Mouse (Mus musculus): ENCODE results near the gene Hic2.

The Hic2 gene

DNA sequence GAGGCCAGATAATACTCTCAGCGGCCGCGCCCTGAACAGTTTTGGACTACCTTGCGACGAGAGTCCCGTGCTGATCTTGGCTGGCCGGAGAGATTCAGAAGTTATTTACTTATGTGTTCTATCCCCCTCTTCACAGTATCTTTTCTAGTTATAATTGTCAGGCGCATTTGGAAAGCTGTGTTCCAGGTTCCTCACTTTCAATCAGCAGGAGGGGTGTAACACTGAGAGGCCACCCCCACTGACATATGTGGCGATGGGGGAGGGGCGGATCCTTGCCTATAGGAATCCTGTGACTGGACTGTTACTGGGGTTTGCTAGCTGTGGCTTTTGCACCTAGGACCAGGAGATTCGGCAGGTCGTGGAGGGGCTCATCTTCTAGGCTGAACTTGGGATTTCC lies 1.1 kb downstream of the Hic2 start:
- peak; percentile 39 for DNase-seq

DNA sequence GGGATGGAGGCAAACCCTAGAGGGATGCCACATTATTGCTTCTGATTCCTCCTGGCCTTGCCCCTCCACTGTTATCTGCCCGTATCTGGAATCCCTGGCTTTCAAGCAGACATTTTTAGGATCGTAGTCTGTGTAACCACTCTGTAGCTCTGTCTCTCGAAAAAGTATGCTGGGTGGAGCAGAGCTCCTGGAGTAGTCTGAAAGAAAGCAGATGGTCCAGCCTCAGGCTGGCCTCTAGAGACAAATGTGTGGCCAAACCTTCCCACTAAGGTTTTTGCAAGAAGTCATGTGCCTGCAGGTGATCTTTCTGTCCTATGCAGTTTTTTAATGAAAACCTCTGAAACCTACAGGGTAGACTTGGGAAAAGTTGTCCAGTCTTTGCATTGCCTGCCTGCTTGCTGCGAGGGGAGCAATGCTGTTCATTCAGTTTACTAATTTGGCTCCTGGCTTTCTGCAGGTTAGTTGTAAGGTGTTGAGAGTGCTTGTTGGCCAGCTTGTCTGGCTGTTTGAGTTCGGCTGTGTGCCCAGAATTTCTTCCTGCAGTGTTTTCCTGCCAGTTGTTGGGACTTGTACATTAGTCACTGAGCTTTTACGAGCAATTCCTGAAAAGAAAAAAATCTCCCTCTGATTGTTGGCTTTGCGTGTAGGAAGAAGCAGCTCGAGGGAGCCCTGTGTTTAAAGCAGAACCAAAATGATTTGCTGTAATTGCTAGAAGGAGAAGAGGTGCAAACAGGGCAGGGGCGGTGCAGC lies 1.7 kb downstream of the Hic2 start:
- peak; percentile 38 for DNase-seq

DNA sequence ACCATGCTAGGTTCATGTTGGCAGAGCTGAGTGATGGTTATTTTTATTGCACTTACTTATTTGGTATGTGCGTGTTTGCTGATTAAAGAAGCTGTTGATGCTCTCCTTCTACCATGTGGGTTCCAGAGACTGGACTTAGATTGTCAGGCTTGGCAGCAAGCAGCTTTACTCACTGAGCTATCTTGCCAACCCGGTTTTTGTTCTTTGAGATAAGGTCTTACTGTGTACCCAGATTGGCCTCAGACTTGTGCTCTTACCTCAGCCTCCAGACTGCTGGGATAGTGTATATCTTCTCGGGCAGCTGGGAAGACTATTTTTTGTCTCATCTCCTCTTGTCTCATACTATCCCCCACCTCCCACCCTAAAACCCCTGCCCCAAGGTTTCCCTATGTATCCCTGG lies 4.3 kb downstream of the Hic2 start:
- no peak for DNase-seq

DNA sequence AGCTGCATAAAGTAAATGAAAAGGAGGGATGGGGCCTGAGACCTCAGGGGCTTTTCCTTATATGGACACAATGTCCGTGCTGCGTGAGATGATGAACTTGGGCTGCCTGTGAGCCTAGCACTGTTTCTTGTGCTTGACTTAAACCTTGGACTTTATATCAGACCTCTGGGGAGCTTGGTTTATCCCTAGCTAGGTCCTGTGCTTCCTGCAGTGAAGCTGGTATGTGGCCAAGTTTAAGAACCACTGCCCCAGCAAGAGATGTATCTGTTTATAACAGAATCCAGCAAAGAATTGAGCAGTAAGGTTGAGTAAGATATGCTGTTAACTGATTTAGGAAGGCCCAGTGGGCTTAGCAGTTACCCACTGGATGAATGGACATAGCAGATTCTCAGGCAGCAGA lies 6.0 kb downstream of the Hic2 start:
- DNase-seq = no peak

DNA sequence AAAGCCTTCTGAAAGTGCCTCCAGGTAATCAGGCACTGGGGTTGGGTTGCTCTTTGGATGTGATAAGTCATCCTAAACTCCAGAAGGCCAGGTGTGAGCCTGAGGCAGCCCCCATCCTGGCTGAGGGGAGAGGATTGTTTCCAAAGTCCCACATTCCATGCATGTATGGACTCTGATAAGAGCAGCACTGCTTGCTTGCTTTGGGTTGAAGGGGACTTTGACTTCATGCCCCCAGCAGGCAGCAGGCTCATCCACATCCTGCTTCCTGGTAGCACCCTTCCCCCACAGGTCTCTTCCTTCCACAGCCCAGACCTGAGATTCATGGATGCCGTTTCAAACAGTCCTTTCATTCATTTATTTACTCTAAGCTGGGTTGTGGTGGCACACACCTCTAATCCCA lies 10.4 kb downstream of the Hic2 start:
- DNase-seq = no peak

DNA sequence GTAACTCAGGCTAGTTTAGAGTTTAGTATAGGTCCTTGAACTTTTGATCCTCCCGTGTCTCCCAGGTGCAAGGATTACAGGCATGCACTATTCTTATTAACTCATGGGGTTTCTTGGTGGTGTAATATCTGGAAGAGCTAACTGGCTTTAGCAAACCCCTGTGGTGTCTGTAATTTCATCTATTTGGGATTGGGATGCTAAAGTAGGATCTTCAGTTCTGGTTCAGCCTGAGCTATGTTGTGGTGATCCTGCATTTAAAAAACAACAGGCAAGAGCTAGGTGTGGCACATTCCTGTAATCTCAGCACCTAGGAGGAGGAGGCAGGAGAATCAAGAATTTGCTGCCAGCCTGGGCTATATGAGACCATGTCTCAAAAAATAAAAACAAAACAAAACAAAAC lies 11.6 kb downstream of the Hic2 start:
- no peak for DNase-seq

DNA sequence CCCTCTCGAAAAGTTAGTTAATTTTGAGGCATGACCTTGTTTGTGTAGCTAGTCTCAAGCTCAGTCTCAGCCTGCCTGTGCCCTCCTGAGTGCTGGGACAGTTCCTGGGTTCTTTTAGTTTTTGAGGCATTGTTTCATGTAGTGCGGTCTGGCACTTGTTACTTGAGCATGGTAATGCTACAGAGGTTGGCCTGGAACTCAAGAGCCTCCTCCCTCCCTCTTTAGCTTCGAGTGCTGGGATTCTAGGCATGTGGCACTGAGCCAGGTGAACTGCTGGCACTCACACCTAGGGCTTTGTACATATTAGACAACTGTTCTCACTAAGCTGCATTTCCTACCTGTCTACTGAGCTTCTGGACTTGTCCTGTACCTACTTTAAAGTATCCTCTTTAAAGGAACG lies 14.4 kb downstream of the Hic2 start:
- no peak for DNase-seq

DNA sequence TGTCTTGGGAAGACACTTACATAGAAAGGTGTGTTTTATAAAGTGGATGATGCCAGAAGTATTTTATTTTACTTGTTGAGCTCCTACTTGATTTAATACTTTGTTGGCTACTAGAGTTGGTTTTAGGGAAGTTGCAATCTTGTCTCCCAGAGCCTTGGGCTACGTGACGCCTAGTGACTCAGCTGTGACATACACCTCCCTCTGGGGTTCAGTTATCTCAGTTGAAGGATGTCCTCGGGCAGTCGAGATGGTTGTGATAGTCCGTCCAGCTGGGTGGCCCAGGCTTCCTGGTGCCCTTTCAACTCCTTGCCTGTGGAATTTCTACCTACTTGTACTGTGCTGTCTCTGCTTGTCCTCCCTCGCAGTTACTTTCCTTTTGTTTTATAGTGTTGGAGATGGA lies 15.8 kb downstream of the Hic2 start:
- DNase-seq = no peak

DNA sequence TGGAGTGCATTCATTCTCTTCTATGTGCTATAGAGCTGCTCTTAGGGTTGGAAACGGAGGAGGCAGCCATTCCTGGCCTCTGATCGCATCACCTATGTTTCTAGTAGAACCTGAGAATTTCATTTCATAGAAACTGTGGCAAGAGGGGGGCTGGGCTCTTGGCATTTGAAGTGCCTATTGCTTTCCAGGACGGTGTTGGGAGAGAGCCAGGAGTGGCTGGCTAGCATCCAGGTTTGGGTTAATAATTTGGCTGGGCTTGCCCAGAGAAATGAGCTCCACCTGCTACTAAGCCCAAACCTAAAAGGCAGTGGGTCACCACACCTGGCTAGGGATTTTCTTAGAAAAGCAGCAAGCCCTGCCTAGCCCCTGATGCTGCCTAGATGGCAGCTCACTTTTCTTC lies 18.2 kb downstream of the Hic2 start:
- DNase-seq = peak; percentile 74

DNA sequence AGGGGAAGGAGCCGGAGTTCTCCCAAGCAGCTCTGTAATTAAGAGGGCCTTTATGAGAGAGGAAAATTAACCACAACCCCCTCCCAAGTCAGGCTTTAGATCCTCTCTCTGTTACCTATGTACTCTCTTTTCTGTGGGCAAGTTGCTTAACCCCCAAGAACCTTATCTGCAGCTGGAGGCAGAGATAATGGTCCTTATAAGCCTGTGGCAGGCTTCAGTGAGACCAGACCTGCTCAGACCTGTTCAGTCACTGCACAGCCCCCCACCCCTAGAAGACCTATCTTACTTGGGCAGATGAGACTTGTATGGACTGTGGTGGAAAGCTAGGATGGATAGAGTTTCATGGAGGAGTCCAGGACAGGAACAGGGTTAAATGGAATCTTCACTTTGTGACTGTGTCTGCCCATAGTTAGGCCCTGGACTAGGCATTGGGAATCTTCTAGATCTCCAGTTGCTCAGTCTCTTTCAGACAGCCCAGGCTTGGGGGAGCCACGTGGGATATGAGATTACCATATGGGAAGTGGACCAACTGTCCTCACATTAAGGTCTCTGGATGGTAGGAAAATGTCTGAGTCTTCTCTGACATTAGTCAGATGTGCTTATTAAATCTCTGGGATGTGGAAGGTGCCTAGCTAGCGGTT lies 18.8 kb downstream of the Hic2 start:
- no peak for DNase-seq

DNA sequence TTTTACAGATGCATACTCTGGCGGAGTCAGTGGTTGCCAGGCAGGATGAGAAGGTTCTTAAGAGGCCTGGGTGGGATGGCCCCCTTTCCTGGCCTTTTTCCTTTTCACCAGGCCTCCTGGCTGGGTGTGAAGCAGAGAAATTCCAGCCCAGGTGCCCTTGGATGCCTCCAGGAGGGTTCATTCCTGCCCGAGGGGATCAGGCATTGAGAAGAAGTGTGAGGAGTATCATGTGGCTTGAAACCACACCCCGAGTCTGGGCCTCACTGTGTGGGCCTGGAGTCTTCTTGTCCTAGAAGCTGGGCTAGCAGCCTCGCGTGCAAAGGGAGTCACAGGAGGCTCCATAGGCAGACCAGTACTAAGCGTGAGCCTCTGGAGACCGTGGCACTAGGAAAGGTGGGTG lies 19.5 kb downstream of the Hic2 start:
- DNase-seq = no peak

DNA sequence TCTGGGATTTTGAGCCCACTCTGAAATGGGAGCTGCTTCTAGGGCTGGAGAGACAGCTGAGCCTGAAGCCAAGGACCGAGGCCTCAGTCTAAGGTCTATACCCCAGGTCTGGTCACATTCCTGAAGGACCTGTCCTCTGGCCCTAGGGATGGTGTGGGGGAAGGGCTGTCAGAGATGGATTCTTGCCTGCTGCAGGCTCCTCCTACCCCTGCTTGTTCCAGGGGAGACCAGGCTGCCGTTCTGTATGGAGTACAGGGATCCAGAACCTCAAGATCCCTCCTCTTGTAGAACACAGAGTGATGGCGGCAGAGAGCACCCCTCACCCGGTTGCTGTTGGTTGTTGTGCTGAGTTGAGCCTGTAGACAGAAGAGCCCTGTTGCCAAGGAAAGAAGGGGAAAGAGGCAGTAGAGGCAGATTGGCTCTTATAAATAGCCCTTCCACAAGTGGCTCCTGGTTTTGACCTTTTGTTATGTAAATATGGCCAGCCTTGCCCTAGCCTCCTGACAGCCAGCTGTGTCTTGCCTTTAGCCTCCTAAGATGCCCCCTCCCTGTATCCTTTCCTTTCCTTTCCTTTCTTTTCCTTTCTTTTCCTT lies 20.7 kb downstream of the Hic2 start:
- DNase-seq = no peak

DNA sequence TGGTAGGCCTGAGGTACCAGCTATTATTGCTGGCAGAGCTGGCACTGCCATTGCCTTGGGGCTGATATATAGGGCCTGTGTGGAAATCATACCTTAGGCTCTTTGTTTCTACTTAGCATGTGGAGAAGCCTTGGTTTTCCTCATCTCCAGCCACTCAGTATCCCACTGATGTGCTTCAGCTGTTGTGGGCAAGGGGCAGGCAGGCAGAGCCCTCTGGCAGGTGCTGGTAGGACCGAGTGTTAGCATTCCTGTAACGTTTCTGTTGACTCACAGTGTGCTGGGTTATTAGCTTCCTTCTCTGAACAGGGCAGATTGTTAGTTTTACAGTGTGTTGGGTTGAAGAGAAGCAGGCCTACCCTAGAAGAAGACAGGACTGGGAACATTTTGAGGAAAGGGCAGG lies 21.9 kb downstream of the Hic2 start:
- DNase-seq = no peak

DNA sequence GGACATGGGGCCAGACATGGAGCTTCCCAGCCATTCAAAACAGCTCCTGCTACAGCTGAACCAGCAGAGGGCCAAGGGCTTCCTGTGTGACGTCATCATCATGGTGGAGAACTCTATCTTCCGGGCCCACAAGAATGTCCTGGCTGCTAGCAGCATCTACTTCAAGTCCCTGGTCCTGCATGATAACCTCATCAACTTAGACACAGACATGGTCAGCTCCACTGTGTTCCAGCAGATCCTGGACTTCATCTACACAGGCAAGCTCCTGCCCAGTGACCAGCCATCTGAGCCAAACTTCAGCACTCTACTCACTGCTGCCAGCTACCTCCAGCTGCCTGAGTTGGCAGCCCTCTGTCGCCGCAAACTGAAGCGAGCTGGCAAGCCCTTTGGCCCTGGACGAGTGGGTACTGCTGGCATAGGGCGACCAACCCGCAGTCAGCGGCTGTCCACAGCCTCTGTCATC lies 24.0 kb downstream of the Hic2 start:
- no peak for DNase-seq

DNA sequence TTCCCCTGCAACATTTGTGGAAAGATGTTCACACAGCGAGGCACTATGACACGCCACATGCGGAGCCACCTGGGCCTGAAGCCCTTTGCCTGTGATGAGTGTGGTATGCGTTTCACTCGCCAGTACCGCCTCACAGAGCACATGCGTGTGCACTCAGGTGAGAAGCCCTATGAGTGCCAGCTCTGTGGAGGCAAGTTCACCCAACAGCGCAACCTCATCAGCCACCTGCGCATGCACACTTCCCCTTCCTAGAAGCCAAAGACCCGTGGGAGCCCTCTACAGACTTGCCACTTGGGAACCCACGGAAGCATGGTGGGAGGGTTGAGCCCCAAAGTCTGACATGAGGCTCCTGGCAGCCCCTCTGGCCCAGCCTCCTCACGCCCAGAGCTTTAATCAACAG lies 25.5 kb downstream of the Hic2 start:
- DNase-seq = no peak

DNA sequence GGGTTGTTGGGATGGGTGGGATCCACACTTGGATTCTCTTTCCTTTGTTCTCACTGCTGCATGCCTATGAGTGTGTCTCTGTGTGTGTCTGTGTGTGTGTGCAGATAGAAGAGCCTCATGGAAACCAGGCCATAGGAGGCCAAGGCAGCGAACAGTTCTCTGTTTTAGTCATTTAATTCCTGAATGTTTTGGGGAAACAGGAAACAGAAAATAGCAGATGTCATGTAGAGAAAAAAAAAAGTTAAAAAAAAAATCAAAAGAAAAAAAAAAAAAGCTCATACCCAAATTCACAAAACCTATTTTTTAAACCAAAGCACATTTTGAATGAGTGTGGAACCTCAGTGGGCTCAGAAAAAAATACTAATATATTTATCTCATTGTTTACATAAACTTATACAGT lies 28.0 kb downstream of the Hic2 start:
- no peak for DNase-seq

DNA sequence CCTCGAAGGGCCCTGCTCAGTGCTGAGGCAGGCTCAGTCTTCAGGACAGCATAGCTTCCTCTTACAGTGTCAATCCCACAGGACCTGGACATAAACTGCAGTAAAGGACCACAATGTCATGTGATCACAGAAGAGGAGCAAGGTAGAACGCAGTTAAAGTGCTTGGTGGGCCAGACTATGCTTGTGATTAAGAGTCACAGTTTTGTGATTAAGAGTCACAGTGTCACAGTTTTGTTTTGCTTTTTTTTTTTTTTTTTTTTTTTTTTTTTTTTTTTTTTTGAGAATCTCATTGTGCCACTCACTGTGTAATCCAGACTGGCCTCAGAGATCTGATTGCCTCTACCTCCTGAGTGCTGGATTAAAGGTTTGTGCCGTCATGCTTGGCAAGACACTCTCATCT lies 32.7 kb downstream of the Hic2 start:
- DNase-seq = no peak

DNA sequence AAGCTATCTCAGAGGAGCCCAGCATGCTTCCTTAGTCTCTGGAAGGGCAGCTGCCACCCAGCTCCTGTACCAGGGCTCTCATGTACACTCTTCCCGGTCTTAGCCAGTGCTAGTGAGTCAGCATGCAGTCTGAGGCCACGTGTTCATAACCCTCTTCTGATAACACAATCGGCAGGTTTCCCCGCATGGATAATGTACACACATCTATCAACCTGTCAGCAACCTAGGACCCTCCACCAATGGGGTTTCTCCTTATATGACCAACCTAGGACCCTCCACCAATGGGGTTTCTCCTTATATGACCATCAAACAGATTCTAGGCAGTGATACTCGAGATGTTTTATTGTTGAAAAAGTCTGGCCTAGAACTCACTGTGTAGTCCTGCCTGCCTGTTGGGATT lies 34.6 kb downstream of the Hic2 start:
- no peak for DNase-seq

DNA sequence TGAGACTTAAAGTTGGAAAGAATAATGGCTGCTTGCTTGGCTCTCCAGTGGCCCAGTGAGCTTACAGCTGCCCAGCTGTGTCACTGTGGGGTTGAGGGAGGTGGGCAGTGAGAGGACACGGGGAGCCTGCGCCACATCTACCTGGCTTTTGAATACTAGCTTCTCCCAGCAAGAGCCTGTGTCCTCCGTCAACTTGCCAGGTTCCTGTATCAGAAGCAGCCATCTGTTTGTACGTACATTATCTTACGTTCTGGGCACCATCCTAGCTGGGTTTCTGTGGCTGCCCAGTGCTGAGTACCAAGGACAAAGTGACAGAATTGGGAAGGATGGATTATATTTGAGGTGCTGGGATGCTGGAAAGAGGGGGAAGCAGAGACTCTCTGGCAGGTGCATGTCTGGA lies 36.5 kb downstream of the Hic2 start:
- no peak for DNase-seq

DNA sequence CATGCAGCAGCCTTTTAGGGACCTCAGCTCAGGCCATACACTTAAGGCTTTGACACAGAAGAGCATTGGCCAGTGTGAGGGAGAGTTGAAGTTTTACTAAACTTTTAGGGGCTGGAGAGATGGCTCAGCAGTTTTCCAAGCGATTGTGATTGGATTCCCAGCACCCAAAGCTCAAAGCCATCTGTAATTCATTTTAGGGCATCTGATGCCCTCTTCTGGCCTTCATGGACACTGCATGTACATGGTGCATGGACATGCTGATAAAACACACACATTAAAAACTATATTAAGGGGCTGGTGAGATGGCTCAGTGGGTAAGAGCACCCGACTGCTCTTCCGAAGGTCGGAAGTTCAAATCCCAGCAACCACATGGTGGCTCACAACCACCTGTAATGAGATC lies 37.8 kb downstream of the Hic2 start:
- DNase-seq = no peak

DNA sequence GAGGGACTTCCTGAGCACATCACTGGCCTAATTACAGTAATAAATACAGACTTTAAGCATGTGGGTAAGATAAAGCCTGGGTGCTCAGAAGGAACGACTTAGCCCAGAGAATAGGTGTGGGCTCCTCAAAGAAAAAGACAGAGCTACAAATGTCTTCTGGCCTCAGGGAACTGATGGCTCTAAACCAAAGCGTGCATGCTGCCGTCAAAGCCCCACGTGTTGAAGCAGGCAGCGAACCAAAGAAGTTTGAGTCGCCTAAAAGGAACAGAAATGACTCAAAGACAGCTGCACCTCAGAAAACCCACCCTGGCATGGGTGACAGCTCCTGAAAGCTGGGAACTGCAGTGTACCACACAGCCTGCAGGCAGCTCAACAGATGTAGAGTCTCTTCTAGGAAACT lies 38.5 kb downstream of the Hic2 start:
- no peak for DNase-seq

DNA sequence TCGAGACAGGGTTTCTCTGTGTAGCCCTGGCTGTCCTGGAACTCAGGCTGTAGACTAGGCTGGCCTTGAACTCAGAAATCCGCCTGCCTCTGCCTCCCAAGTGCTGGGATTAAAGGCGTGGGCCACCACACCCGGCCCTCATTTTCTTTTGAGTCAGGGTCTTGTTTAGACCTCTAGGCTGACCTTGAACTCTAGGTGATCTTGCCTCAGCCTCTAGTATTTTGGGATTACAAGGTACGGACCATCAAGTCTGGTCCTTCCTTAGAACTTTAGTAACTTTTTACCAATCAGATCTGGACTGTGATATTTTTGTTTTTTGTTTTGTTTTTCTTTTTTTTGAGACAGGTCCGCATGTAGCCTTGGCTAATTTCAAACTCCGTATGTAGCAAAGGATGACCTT lies 42.3 kb downstream of the Hic2 start, which contains the start of gene Tmem191c:
Gene Tmem191c, plus strand, starts transcription at position 357 of the 400 bp plus-strand sequence.
- no peak for DNase-seq

DNA sequence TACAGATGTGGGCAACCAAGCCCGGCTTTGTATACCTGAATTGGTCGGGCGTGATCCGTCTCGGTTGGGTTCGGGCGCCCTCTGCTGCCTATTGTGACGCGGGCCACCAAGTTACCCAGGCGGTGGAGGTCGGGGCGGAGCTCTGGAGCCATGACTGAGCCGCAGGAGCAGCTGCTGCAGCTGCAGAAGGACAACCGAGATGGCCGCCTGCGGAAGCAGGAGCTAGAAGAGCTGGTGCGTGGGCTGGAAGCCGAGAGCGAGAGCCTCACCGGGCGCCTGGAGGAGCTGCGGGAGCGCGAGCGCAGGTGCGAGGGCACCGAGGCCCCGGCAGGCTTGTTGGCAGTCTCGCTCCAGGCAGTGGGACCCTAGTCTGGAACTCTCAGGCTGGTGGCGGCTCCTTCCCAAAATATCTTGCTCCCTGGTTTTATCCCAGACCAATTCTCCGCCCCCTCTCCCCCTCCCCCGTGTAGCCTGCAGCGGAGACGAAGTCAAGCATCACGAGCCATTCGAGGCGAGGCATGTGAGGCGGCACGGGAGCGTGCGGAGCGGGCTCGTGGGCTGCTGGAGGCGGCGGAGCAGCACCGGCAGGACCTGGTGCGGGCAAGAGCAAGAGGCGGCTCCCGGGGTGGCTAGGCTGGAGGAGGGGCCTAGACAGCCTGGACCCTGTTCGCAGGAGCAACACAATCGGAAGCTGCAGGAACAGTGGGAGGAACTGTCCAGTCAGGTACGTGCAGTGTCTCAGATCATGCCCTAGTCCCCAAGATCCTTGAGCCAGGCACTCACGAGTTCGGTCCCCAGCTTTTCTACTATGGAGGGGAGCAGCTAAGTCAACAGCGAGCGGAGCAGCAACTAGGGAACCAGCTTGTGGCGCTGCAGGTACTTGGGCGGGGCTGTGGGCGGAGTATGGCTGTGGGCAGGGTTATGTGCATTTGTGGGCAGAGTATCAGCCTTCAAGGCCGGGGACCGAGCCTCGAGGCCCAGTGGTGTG lies 43.1 kb downstream of the Hic2 start:
- DNase-seq = peak; percentile 82
